Mouse (Mus musculus): ENCODE data around the gene Ugdh.
"Not testable (repeated sequence)": the region's sequence is repeated elsewhere in the genome, so short reads cannot be mapped to it uniquely, and the experiment has no call there.

Gene Ugdh

DNA sequence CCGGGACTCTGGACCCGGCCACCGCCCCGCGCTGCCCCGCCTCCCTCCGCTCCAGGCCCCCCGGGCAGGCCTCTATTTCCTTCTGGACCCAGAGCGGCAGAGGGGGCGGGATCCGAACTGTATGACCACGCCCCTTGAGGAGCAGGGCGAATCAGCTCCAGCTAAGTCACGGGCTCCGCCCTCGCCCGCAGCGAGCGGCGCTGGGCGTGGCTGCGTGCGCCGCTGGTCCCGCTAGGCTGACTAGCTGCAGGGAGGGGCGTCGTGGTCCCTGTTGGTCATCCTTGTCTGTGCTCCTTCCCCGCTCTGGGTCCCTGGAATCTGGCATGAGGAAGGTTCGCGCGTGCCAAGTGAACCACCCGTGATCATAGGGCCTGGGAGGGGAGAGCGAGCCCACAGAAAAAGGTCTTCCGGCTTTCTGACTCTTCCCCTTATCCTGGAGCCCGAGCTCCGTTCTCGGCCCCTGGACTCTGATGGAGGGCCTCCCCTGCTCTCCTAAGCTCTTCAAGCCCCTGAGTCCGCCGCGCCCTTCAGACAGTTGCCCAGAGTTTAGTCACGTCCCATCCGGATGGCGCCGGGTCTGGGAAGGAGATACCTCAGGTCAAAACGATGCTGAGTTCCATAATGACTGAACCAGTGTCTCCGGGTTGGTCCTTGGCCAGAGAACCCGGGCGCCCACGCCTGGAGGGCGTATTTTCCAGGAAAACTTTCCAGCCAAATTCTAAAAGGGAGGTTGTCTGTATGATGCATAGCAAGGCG, at the start of gene Ugdh:
Gene Ugdh, minus strand, starts transcription at position 144 of the 756 bp plus-strand sequence.
- DNase-seq: peak; percentile 99

DNA sequence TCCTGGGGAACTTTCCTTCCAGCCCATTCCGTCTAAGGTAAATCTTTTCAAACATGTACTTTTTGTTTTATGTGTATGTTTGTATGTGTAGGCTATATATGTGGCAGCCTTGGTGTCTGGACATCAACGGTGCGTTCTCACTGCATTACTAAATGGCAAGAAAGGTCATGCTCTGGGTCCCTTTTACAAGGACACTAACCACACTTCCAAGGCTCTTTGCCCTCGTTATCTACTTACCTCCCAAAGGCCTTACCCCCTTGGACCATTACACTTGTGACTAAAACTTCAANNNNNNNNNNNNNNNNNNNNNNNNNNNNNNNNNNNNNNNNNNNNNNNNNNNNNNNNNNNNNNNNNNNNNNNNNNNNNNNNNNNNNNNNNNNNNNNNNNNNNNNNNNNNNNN, 47.2 kb upstream of the Ugdh start:
- no peak for DNase-seq

DNA sequence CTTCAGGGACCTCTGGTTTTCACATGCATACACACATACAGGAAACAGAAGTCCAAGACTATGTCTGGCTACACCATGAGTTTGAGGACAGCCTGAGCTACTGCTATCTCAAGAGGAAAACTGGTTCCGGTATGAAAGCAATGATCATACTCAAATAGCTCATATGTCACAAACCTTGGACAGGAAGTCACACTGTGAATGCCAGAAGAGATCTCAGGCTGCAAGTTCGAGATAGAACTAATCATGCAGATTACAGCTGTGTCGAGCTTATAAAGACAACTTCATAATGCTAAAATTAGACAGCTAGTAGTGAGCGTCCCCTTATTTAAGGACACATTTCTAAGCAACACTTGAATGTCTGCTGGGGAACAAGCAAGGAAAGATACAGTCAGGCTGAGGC, 44.8 kb upstream of the Ugdh start:
- DNase-seq: no peak

DNA sequence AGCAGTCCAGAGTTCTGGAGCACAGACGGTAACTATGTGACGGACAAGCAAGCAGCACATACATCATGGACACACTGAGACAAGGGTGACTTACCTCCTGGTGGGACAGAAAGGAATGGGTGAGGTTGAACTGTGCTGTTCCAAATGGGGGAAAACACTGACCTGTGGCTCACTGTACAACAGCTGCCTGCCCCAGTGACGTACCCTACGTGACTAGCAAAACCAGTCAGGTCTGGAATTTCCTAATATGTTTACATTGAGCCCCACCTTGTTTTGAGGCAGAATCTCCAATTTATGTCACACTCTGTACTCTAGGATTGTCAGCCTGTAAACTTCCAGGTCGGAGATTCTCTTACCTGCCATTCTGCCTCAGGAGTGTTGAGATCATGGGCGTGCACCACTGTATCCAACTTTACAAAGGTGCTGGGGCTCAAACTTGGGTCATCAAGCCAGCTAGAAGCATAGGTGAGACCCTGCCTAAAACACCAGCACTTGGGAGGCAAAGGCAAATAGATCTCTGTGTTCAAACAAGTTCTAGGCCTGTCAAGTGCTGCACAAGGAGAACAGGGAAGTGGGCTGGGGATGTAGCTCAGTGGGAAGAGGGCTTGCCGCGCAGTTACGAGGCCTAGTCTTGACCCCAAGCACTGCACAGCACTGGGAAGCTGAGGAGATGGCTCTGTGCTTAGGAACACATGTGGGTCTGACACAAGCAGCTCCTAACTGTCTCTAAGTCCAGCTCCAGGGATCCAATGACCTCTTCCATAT, 44.1 kb upstream of the Ugdh start:
- DNase-seq: no peak

DNA sequence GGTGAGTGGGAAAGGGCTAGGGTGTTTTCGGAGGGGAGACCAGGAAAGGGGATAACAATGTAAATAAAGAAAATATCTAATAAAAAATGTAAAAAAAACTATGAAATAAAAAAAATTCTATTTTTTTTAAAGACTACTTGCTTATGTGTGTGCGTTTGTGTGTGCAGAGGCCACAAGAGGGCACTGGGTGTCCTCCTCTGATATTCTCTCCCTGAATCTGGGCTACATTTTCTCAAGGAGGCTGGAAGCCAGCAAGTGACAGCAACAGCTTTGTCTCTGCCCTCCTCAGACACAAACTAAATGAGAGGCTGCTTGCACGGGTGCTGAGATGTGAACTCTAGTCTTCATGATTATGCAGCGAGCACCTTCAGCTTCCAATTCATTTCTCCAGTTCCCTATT, 42.5 kb upstream of the Ugdh start:
- peak; percentile 38 to 54 for DNase-seq

DNA sequence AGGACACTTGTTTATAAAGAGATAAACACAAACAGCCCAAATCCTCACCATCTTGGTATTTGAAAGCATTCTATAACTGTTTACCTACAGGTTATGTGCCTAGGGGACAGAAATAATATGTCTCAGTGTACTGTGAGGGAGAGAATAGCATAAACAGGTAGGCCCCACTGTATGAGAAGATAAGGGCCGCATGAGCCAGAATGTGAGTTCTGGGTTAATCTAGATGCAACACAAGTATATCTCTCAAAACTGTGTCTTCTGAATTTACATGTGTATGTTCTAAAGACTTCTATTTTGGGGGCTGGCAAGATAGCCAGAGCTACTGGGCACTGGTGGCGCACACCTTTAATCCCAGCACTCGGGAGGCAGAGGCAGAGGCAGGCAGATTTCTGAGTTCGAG, 41.0 kb upstream of the Ugdh start:
- not testable (repeated sequence) for DNase-seq

DNA sequence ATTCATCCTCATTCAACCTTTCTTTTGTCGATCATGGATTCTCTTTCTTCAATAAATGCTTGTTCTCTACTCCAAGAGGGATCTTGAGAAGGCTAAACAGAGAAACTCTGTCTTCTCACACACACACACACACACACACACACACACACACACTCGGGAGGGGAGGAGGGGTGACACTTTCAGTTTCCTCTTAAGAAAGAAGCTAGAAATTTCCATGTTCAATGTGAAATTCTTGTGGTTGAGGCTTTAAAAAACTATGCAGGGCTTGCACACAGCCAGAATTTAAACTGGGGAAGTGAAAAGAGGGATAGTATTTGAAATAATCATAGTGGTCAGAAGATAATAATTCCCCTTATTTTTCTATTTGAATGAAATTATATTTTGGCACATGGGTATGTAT, 40.1 kb upstream of the Ugdh start:
- DNase-seq: peak; percentile 28 to 46

DNA sequence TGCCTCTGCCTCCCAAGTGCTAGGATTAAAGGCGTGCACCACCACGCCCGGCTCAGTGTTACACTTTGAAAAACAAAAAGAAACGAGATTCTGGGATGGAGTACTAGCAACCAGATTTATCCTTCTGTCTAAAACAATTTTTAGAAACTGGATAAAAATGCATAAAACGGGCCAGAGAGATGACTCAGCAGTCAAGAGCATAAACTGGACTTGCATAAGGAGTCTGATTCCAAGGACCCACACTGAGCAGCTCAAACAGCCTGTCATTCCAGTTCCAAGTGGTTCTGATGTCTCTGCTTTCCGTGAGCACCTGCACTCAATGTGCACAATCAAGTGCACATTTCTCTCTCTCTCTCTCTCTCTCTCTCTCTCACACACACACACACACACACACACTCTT, 34.0 kb upstream of the Ugdh start:
- DNase-seq: no peak

DNA sequence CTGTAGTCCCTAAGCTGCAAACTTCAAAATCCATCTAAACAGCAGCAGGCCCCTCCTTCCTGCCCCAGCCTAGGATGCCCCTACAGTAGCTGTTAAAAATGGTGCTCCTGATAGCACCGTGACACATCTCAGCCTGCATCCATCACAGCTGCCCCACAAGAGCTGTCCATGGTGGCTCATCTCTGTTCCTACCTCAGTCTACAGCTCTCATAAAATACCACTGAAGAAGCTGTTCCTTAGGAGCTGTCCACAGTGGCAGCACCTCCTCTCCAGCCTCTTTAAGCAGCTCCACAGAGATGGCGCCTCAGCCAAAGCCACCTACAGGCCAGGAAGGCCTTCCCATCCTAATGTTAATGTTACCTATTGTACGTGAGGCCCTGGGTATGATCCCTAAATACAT, 31.2 kb upstream of the Ugdh start:
- DNase-seq: no peak

DNA sequence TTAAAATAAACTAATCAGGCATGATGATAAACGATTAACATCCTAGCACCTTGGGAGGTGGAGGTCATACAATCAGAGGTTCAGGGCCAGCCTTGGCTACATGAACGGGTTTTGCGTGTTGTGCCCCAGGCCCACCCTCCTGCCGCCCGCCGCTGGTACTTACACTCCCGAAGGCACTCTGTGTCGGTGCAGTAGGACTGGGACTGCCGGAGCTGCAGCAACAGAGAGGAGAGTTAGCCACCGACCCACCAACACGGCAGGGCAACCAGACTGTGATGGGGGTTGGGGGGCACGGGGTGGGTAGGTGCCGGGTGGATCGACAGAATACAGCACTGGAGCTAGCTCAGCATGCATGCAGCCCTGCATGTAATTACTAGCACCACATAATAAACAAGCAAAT, 24.6 kb upstream of the Ugdh start:
- no peak for DNase-seq

DNA sequence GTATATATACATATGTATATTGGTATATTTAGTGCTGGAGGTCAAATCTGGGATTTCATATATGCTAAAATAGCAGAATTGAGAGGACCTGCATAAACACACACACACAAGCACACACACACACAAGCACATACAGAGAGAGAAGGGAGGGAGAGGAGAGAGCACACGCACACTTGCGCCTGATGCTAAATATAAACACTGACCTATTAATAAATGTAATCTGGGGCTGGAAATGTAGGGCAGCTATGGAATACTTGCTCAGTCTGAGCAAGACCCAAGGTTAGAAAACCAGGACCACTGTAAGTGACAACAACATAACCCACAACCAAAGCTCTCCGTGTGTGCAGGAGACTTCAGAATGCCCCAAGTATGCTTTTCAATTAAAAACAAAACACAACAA, 23.7 kb upstream of the Ugdh start:
- no peak for DNase-seq

DNA sequence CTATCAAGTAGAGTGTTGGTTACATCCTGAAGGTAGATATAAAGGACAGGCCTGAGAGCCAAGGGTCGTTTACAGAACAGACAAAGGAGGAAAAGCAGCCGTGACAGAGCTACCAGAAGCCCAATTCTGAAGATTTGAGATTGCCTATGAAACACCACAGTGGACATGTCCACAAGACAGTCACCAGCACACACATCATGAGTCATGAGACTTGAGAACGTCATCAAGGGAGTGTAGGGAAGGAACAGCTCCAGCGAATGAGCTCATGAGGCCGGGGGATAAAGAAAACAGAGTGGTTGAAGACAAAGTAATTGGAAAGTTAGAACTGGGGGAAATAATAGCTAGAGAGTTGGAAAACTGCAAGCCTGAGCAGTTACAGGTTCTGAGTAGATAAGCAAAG, 22.1 kb upstream of the Ugdh start:
- DNase-seq: no peak

DNA sequence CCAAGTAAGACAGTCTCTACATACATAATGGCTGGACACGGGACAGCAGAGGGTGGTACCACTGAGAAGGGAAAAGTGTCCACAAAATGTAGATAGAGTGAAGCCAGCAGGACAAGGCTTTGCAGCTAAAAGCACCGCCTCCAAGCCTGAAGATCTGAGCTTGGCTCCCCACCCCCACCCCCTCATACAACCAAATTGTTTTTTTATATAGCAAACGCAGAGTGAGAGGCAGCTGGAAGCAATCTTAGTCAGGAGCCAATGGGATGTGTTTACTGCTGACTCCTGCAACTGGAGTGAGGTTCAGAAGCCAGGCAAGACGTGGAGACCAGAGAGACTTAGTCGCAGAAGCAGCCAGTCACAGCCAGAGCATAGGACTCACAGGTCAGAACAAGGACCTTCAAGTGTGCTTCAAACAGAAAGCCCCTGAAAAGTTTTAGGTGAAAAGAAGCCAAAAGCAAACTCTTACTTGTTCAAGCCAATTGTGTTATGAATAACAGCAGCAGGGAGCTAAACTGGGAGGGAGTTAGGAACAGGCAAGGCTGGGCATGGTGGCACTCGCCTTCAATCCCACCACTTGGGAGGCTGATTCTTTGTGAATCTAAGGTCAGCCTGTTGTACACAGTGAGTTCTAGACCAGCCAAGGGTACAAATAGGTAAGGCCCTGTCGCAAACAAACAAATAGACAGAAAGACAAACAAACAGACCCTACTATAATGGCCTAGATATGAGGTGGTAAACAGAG, 21.5 kb upstream of the Ugdh start:
- DNase-seq: no peak

DNA sequence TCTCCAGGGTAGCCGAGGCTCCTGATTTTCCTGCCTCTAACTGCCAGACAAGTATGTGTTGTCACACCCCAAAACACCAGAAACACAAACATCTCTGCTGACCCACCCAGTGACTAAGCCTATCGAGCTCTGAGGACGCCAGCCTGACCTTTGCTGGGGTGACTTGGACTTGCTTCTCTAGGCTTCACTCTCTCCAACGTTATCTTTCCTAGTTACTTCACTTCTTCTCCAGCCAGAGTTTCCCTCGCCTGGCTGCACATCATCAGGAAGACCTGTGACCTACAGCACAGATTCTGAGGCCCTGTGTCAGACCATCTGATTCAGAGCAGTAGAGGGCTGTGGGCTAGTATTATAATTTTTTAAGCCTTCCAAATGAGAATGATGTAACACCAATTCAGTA, 19.0 kb upstream of the Ugdh start:
- no peak for DNase-seq

DNA sequence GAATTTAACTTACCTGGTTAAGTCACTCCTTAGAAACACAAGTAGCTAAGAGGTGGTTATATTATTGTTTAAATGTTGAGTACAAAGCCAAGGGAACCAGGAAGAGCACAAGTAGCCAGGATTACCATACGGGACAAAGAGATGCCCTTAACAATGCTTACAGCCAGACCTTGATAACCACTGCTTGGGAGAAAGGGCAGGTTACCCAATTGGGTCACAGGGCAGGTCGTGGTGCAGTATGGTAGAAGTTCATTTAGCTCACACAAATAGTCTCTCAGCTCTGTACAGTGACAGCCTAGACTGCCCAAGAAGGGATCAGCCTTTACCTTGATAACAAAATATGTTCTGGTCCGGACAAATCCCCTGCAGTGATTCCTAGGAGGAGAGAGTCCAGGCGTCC, 13.2 kb upstream of the Ugdh start:
- DNase-seq: no peak

DNA sequence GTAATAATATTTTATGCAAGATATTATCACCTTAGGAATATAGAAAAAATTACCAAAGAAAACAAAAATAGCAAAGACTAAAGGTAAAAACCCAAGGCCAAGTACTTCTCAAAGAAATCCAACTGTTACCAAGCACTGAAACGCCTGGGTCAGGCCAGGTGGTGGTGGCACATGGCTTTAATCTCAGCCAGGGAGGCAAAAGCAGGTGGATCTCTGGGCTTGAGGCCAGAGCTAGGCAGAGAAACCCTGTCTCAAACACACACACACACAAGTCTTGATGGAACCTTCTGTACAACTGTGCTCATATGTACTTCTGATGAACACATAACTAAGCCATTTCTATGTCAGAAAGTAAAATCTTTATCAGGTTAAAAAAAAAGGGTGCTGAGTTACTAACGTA, 12.1 kb upstream of the Ugdh start:
- no peak for DNase-seq

DNA sequence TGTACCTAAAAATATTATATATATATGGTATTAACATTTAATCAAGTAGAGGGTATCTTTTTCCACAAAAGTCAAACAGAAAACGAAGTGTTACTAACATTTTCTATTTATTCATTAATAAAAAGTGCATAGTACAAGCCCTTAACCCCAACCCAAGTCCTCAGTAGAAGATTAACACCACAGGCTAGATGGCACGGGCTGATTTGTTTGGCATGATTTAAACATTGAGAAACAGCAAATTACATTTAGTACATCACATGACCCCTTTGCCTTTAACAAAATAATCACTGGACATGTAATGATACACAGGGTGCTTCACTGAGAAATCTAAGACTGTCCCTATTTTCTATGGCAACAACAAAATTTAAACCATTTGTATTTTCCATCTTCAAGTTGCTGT, 11.0 kb upstream of the Ugdh start:
- DNase-seq: peak in 1 of 2 experiments; percentile 21

DNA sequence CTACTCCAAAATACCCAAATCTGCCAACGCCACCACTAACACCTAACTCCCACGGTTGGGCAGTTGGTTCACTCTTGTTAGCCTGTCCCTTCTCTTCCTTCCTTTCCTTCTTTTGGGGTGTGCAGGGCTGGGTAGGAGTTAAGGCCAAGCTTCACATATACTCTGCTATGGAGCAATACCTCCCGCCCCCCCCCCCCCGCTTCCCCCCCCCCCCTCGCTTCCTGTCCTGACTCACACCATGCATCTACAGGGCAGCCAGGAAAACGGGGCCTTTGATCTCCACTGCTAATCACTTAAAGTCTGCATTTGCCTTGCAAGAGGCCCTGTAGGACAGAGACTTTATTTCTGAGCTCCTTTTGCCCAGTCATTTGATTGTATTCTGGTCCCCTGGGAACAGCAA, 9.2 kb upstream of the Ugdh start:
- DNase-seq: no peak

DNA sequence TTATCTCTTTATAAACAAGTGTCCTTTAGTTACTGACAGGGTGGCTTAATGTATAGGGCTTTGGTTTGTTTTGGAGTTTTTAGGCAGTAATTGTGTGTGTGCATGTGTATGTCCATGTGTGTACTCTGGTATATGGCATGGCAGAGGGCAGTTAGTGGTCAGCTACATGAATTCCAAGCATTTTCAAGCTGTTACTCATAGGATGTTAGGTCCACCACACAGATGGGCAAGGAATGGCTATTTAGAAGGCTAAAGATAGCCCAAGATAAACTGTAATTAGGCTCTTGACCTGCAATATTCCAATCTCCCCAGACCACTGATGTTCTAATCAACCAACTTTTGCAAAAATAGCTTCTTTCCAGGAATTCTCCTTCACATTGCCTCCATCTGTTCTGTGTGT, 2.3 kb upstream of the Ugdh start:
- no peak for DNase-seq

DNA sequence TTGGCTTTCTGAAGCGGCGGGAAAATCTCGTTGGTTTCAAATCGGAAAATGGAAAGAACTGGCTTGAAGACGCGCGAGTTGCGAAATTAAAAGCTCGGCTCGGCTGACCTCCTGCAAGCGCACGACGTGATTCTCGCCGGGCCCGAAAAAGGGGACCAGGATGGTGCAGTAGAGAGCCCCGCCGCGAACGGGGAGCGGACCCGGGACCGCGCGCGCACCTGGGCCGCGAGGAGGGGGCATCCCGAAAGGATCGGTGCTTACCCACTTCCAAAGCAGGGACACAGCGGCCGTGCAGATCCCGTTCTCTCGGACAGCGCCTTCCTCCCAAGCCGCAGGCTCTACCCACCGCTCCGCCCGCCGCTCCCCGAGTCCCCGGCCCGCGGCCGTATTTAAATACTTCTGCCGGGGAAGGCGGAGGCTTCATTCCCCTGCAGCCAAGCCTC, 365 bp downstream of the Ugdh start:
- no peak for DNase-seq

DNA sequence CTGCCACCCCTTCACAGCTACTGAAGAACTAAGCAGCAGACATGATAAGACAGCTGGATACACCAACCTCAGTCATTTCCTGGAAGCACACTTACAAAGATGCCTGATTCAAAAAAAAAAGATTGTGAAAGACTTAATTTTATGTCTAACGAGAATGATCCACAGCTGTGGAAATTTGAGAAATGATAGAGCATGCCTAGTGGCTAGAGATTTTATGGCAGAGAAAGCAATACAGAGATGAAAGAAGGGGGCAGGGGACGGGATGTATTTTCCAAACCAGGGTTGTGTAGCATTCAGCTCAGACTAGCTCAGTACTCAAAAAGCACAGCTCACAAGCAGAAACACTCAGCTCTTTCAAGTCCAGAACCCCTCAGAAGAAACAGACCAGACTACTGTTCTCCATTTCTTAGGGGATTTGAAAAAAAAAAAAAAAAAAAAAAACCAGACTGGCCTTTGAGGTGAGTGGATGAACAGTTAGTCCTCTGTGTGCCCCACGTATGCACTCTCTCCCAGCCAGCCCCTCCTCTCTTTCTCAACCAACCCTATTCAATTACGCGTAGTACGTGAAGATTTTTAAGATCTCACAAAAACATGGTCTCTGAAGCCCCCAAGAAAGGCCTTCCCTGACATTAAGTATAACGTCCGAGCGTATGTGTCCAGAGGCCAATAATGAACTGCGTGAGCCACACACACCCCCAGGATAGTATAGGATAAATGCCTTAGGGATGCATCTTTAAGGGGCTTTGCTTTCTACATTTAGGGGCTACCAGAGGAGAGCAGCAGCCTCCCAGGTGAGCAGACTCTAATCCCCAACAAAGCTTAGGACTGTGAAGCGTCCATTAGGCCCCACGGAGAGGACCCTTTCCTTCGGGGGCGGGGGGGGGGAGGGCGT, 1.0 kb downstream of the Ugdh start:
- no peak for DNase-seq

DNA sequence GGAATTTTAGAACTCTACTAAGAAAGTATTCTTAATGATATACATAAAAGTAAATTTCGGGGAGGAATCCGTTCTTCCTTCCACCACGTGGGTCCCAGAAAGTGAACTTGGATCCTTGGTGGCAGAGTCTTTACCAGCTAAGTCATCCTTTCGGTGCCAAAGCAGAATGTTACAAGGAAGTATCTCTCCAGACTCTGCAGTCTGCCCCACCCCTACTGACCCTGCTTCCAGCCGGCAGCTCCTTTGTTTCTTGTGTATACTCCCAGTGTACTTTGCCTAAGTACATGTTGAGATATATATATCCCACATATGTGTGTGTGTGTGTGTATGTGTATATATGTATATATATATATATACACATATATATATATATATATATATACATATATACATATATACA, 6.3 kb downstream of the Ugdh start:
- DNase-seq: no peak

DNA sequence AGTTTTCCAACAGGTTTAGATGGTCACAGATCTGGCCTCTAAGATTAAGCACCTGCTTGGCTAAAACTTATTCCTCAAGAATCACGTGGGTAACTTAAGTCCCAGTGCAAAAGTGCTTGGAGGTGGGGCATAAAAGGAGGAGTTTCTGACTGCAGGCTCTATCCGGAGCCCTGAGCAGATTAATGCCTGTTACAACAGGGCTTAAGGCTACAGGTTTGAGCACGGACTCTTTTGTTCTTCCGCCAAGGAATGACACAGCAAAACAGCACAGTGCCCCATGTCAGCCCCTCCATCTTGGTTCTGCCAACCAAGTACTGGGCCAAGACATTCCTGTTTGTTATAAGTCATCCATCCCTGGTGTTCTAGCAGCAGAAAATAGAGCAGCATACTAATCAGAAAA, 7.4 kb downstream of the Ugdh start:
- peak; percentile 47 to 58 for DNase-seq

Data from kidney, postnatal 36 days (tissue).